Mouse (Mus musculus): ENCODE results near the gene Rerg.

Gene Rerg

GRCm38 (mm10) chr6:137170226-137170625 is at the start of gene Rerg:
Gene Rerg, minus strand, starts transcription at chr6:137170497.
- DNase-seq (ENCODE audit: low spot score in 2 of 2): no peak

GRCm38 (mm10) chr6:137217841-137218463 is 47.7 kb upstream of the Rerg start:
- no peak for DNase-seq (ENCODE audit: low spot score in 2 of 2)

- no peak for DNase-seq (ENCODE audit: low spot score in 2 of 2)
Observed at GRCm38 (mm10) chr6:137211441-137211840, 41.1 kb upstream of the Rerg start.

- no peak for DNase-seq (ENCODE audit: low spot score in 2 of 2)
Observed at GRCm38 (mm10) chr6:137210991-137211390, 40.7 kb upstream of the Rerg start.

GRCm38 (mm10) chr6:137209992-137210391 is 39.7 kb upstream of the Rerg start:
- no peak for DNase-seq (ENCODE audit: low spot score in 2 of 2)

GRCm38 (mm10) chr6:137207126-137207525 is 36.8 kb upstream of the Rerg start:
- DNase-seq (ENCODE audit: low spot score in 2 of 2): no peak

GRCm38 (mm10) chr6:137205662-137206400 is 35.5 kb upstream of the Rerg start:
- DNase-seq (ENCODE audit: low spot score in 2 of 2): peak in 1 of 2 experiments; percentile 14

- no peak for DNase-seq (ENCODE audit: low spot score in 2 of 2)
Observed at GRCm38 (mm10) chr6:137202661-137203060, 32.4 kb upstream of the Rerg start.

- DNase-seq (ENCODE audit: low spot score in 2 of 2): no peak
Observed at GRCm38 (mm10) chr6:137201578-137201977, 31.3 kb upstream of the Rerg start.

GRCm38 (mm10) chr6:137201166-137201565 is 30.9 kb upstream of the Rerg start:
- no peak for DNase-seq (ENCODE audit: low spot score in 2 of 2)

- DNase-seq (ENCODE audit: low spot score in 2 of 2): peak in 1 of 2 experiments; percentile 12
Observed at GRCm38 (mm10) chr6:137192063-137192462, 21.8 kb upstream of the Rerg start.

- DNase-seq (ENCODE audit: low spot score in 2 of 2): no peak
Observed at GRCm38 (mm10) chr6:137191026-137191425, 20.7 kb upstream of the Rerg start.

GRCm38 (mm10) chr6:137190577-137190976 is 20.3 kb upstream of the Rerg start:
- no peak for DNase-seq (ENCODE audit: low spot score in 2 of 2)

GRCm38 (mm10) chr6:137188375-137188926 is 18.2 kb upstream of the Rerg start:
- DNase-seq (ENCODE audit: low spot score in 2 of 2): no peak

GRCm38 (mm10) chr6:137187426-137187825 is 17.1 kb upstream of the Rerg start:
- DNase-seq (ENCODE audit: low spot score in 2 of 2): no peak

GRCm38 (mm10) chr6:137180636-137181035 is 10.3 kb upstream of the Rerg start:
- no peak for DNase-seq (ENCODE audit: low spot score in 2 of 2)

GRCm38 (mm10) chr6:137180115-137180514 is 9.8 kb upstream of the Rerg start:
- no peak for DNase-seq (ENCODE audit: low spot score in 2 of 2)

- no peak for DNase-seq (ENCODE audit: low spot score in 2 of 2)
Observed at GRCm38 (mm10) chr6:137179026-137179425, 8.7 kb upstream of the Rerg start.

- DNase-seq (ENCODE audit: low spot score in 2 of 2): no peak
Observed at GRCm38 (mm10) chr6:137170646-137171045, 349 bp upstream of the Rerg start.

- peak; percentile 50 to 85 for DNase-seq (ENCODE audit: low spot score in 2 of 2)
Observed at GRCm38 (mm10) chr6:137169171-137169968, 927 bp downstream of the Rerg start.

GRCm38 (mm10) chr6:137166843-137167242 is 3.5 kb downstream of the Rerg start:
- no peak for DNase-seq (ENCODE audit: low spot score in 2 of 2)

GRCm38 (mm10) chr6:137163571-137163970 is 6.7 kb downstream of the Rerg start:
- DNase-seq (ENCODE audit: low spot score in 2 of 2): no peak
